Mouse (Mus musculus) midbrain, embryonic 11.5 days (tissue): ENCODE results near the gene Gpatch2. TPM values are rescaled to one million over a fixed set of nuclear protein-coding genes. Genes with fewer than 3 reads are reported as not detected.

Experiments used
- ATAC-seq: fragments of 200-750 bp; cut with Nextera tagmentation; 2 replicates; pipeline ENCODE4 v1.8.0; 2017; ENCODE audit warnings: moderate TSS enrichment, moderate library complexity; ENCODE audit not compliant: low FRiP score
- DNase-seq: peaks from one replicate; pipeline ENCODE4 v3.0.0; 2015; ENCODE audit warnings: low spot score; ENCODE audit errors: missing footprints
- H3K27ac ChIP-seq: fragments of 300-500 bp; sonication (generic); 2 replicates; pipeline ENCODE4 v1.5.1; 2014; ENCODE audit warnings: low read depth, low read length
- H3K27me3 ChIP-seq: fragments of 300-500 bp; sonication (generic); 2 replicates; pipeline ENCODE4 v1.6.1; 2014; ENCODE audit warnings: mild to moderate bottlenecking, low read length, moderate library complexity, mixed read lengths; ENCODE audit not compliant: control insufficient read depth, insufficient read depth
- H3K36me3 ChIP-seq: fragments of 300-500 bp; sonication (generic); 2 replicates; pipeline ENCODE4 v1.6.1; 2014; ENCODE audit warnings: mild to moderate bottlenecking, low read length, moderate library complexity, mixed read lengths; ENCODE audit not compliant: control insufficient read depth, insufficient read depth
- H3K4me1 ChIP-seq: fragments of 300-500 bp; sonication (generic); 2 replicates; pipeline ENCODE4 v1.6.1; 2014; ENCODE audit warnings: low read length; ENCODE audit not compliant: control insufficient read depth, insufficient read depth
- H3K4me2 ChIP-seq: fragments of 300-500 bp; sonication (generic); 2 replicates; pipeline ENCODE4 v1.6.1; 2014; ENCODE audit warnings: mild to moderate bottlenecking, moderate library complexity
- H3K4me3 ChIP-seq: fragments of 300-500 bp; sonication (generic); 2 replicates; pipeline ENCODE4 v1.5.1; 2014; ENCODE audit warnings: low read depth, low read length
- H3K9ac ChIP-seq: fragments of 300-500 bp; sonication (generic); 2 replicates; pipeline ENCODE4 v1.6.1; 2014; ENCODE audit warnings: low read length
- H3K9me3 ChIP-seq: fragments of 300-500 bp; sonication (generic); 2 replicates; pipeline ENCODE4 v1.6.1; 2016; ENCODE audit warnings: low read length; ENCODE audit not compliant: control insufficient read depth
- WGBS: fragments of 180-500 bp; shearing (Covaris S2); extraction: QIAGEN DNeasy Blood & Tissue Kit; methylation state at CpG from one replicate; pipeline ENCODE4 v1.1.7; 2014; 5-methylcytosine and 5-hydroxymethylcytosine counted together
- polyA plus RNA-seq: library from polyadenylated mRNA; unstranded; fragments of >200 nt; fragmentation: Nextera tagmentation; extraction: Ambion mirVana; gene quantifications from 2 replicates; pipeline ENCODE4 v1.2.1, GENCODE M21; 2014

Gpatch2 gene
- polyA plus RNA-seq, result 25.0 and 25.1 TPM in 2 replicates

DNA sequence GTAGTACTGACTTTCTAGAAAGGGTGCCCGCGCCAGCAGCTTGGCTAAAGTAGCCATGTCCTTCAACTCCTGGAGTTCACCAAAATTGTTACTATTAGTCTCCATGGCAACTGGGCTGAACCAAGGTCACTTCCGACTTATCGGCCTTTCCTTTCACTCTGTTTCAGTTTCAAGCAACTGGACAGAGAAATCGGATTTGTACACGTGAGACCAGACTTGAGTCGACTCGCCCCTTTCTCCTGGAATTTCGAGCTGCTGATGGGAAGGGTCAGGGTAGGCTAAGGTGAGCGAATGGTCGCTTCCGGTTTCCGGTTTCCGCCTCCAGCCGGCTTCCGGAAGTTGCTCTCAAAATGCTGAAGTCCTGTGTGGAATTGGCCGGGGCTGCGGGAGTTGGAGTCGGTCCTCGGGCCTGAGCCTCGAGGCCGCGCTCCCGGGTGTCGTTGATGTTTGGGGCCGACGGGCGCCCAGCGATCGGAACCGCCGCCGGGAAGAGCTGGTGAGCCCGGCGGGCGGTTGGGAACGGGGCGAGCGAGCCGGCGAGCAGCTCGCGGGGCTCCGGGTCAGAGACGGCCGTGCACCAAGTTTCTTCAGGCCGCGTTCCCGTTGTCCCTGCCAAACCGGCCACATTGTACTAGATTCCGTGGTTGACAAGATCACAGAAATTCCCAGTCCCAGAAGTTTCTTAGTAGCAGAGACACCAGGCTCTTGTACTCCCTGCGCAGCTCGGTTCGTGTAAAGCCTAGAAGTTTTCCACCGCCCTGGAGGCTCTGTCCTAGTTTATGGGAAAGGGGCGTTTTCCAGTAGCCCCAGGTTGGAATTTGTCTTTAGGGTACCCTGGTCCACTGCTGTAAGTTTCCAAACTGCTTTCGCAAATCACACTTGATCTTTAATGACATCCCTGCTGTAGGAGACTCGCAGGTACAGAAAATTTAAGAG, at the start of gene Gpatch2, which contains the start of gene Spata17:
Gene Gpatch2 (plus strand): TSS at position 328 of the 936 bp plus-strand sequence.
Gene Spata17 (minus strand): TSS at position 285 of the 936 bp plus-strand sequence.
- H3K27me3 ChIP-seq, result no peaks in the 10 kb centered on the region
- no peaks in the 10 kb centered on the region for H3K36me3 ChIP-seq
- peak within 1 kb of the TSS; percentile 79 for H3K4me2 ChIP-seq
- under 1% methylated on average over 58 of the region's 58 CpGs for WGBS
- peak within 1 kb of the TSS; percentile 90 for H3K9ac ChIP-seq
- H3K27ac ChIP-seq, result peak within 1 kb of the TSS; percentile 35; the same call in 1 of the 2 replicates
- DNase-seq (peak; percentile 98), ATAC-seq (peak; percentile 95)
- peaks cover 4% of the 10 kb centered on the region for H3K4me1 ChIP-seq
- peak within 1 kb of the TSS; percentile 85 for H3K4me3 ChIP-seq
- H3K9me3 ChIP-seq, result no peaks in the 10 kb centered on the region

DNA sequence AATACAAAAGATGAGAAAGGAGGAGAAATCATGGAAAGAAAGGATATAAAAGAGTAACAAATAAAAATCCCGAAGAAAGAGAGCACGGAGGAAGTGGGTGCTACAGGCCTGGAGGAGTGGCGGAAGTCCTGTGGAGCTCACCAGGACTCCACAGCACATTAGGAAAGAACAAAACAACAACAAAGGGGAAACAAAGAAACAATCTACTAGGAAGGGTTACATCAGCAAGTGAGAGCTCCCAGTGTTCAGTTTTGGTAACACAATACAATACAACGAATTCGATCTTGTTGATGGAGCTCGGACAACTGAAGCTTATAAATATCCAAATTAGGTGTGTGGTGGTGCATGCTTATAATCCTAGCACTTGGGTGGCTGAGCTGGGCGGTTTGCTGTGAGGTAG, 45.7 kb upstream of the Gpatch2 start:
- DNase-seq, result no peak
- 71% methylated on average over 7 of the region's 7 CpGs for WGBS

DNA sequence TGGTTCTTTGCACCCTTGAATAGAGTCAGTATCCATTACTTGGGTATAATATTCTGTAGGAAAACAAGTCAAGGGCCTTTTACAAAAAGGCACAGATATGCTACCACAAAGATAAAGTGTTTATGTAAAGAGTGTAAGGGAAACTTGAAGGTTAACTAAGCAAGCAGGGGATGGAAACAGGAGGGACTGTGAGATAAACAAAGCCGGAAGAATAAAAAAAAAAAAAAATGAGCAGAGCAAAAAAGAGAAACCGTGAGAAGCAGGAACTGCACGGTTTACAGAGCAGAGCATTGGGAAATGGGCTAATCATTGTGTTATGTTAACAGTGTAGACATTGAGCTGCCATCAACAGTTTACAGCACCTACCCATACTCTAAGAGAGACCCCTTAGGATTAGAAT, 44.9 kb upstream of the Gpatch2 start:
- no peaks in the 10 kb centered on the region for H3K36me3 ChIP-seq
- H3K4me3 ChIP-seq, result no peak overlapping the region
- no peaks in the 10 kb centered on the region for H3K4me1 ChIP-seq
- WGBS, result 77% methylated on average over 3 of the region's 3 CpGs
- H3K9ac ChIP-seq, result no peak overlapping the region
- no peaks in the 10 kb centered on the region for H3K27me3 ChIP-seq
- no peaks in the 10 kb centered on the region for H3K9me3 ChIP-seq
- no peak overlapping the region for H3K4me2 ChIP-seq
- ATAC-seq (no peak), DNase-seq (no peak)
- H3K27ac ChIP-seq, result no peak overlapping the region

More for the DNA sequence above, 45.7 kb upstream of the Gpatch2 start:
- Histone ChIP-seq H3K36me3 (no peaks in the 10 kb centered on the region), H3K4me2 (no peak overlapping the region), H3K9me3 (no peaks in the 10 kb centered on the region), H3K4me3 (no peak overlapping the region), H3K4me1 (no peaks in the 10 kb centered on the region), H3K27ac (no peak overlapping the region), H3K9ac (no peak overlapping the region), H3K27me3 (no peaks in the 10 kb centered on the region)
- no peak for ATAC-seq

DNA sequence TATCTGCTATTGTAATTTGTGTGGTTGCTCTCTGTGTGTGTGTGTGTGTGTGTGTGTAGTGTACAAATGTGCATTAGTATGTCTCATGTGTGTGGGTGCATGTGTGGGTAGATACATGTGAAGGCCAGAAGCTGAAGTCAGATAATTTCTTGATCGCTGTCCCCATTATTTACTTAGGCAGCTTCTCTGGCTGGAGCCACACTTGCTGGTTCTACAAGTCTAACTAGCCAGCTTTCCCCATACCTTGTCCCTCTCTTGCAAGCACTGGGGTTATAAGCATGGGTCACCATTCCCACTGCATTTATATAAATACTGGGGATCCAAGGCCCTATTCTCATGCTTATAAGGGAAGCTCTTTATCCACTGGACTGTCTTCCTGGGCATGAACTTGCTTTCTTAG, 39.3 kb upstream of the Gpatch2 start:
- Histone ChIP-seq H3K4me3 (no peak overlapping the region), H3K36me3 (no peaks in the 10 kb centered on the region), H3K27me3 (no peaks in the 10 kb centered on the region), H3K4me1 (no peaks in the 10 kb centered on the region), H3K9me3 (no peaks in the 10 kb centered on the region), H3K9ac (no peak overlapping the region), H3K27ac (no peak overlapping the region), H3K4me2 (no peak overlapping the region)
- DNase-seq (no peak), ATAC-seq (no peak)
- whole genome bisulfite sequencing, result 100% methylated on average over 1 of the region's 1 CpGs

DNA sequence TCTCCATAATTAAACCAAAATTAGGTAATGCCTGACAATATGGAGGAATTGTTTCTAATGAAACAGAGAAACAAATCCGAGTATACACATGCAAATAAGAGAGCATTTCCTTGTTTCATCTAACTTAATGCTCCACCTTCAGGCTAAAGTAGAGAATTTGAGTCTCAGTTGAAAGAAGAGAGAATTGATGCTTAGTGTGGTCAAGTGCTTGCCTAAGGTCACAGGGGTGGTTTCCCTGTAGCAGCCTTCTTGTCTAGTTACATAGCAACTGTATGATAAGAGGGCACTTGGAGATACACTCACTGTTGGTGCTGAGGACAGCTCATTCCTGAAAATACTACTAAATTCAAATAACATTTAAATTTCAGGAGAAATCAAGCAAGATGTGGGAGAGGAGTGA, 36.8 kb upstream of the Gpatch2 start:
- Histone ChIP-seq H3K27ac (no peak overlapping the region), H3K4me1 (no peaks in the 10 kb centered on the region), H3K36me3 (no peaks in the 10 kb centered on the region), H3K27me3 (no peaks in the 10 kb centered on the region), H3K9me3 (no peaks in the 10 kb centered on the region), H3K9ac (no peak overlapping the region), H3K4me2 (no peak overlapping the region), H3K4me3 (no peak overlapping the region)
- DNase-seq (no peak), ATAC-seq (no peak)
- WGBS, result 55% methylated on average over 1 of the region's 1 CpGs

- no peak overlapping the region for H3K4me2 ChIP-seq
- 82% methylated on average over 6 of the region's 6 CpGs for WGBS
- H3K4me3 ChIP-seq, result no peak overlapping the region
- ATAC-seq (no peak), DNase-seq (no peak)
- no peak overlapping the region for H3K9ac ChIP-seq
- H3K27me3 ChIP-seq, result no peaks in the 10 kb centered on the region
- H3K9me3 ChIP-seq, result no peaks in the 10 kb centered on the region
- H3K4me1 ChIP-seq, result no peaks in the 10 kb centered on the region
- no peaks in the 10 kb centered on the region for H3K36me3 ChIP-seq
- H3K27ac ChIP-seq, result no peak overlapping the region
Observed at GRCm38 (mm10) chr1:187205506-187205905, 9.8 kb upstream of the Gpatch2 start.

DNA sequence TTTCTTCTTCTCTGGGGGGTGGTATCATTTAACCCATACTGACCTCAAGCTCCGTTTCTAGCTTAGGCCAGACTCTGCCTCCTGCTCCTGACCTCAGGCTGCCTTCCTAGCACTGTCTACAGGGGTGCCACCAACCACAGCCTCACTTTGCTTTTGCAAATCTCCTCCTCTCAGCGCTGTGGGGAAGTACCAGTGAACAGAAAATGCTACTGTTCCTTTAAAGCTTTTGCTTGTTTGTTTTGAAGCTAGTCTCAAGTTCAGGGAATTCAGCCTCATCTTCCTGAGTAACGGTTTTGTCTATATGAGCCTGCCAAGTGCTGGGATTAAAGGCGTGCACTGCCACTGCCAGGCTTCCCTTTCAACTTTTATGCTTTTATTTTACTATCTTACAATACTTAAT, 5.8 kb upstream of the Gpatch2 start:
- no peaks in the 10 kb centered on the region for H3K4me1 ChIP-seq
- WGBS, result 58% methylated on average over 4 of the region's 4 CpGs
- ATAC-seq, result no peak
- H3K4me3 ChIP-seq, result no peak overlapping the region
- H3K27ac ChIP-seq, result no peak overlapping the region
- no peak overlapping the region for H3K4me2 ChIP-seq
- DNase-seq, result no peak
- no peaks in the 10 kb centered on the region for H3K27me3 ChIP-seq
- H3K36me3 ChIP-seq, result no peaks in the 10 kb centered on the region
- no peak overlapping the region for H3K9ac ChIP-seq
- no peaks in the 10 kb centered on the region for H3K9me3 ChIP-seq

DNA sequence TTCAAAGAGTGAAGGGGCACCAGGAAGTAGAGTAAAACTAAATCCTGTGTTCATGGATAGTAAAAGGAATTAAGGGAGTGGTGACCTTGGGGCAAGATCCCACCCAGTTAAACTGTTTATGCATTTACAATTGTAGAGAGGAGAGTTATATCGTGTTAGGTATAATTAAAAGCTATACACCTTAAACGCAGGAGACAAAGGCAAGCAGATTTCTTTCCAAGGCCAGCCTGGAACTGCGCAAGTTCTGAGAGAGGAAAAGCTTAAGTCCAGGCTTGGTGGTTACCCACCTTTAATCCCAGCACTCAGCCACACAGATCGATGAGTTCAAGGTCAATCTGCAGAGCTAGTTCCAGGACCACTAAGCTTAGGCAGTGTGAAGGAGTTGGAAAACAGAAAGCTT, 4.6 kb upstream of the Gpatch2 start:
- no peak overlapping the region for H3K4me3 ChIP-seq
- H3K36me3 ChIP-seq, result no peaks in the 10 kb centered on the region
- H3K27me3 ChIP-seq, result no peaks in the 10 kb centered on the region
- WGBS, result 91% methylated on average over 4 of the region's 4 CpGs
- H3K9ac ChIP-seq, result no peak overlapping the region
- no peak overlapping the region for H3K27ac ChIP-seq
- no peak for ATAC-seq
- no peak for DNase-seq
- no peak overlapping the region for H3K4me2 ChIP-seq
- H3K4me1 ChIP-seq, result no peaks in the 10 kb centered on the region
- no peaks in the 10 kb centered on the region for H3K9me3 ChIP-seq

- no peak overlapping the region for H3K4me3 ChIP-seq
- 93% methylated on average over 9 of the region's 9 CpGs for WGBS
- H3K4me2 ChIP-seq, result no peak overlapping the region
- H3K36me3 ChIP-seq, result no peaks in the 10 kb centered on the region
- H3K4me1 ChIP-seq, result peaks cover 4% of the 10 kb centered on the region
- DNase-seq (no peak), ATAC-seq (no peak)
- no peaks in the 10 kb centered on the region for H3K9me3 ChIP-seq
- H3K27ac ChIP-seq, result no peak overlapping the region
- no peak overlapping the region for H3K9ac ChIP-seq
- no peaks in the 10 kb centered on the region for H3K27me3 ChIP-seq
Observed at GRCm38 (mm10) chr1:187216620-187217410, 1.5 kb downstream of the Gpatch2 start.
